Mouse (Mus musculus) lung, adult 2 months (tissue): ENCODE data around the gene Ccdc157.

ENCODE experiments used
- CTCF ChIP-seq: fragments of 200-500 bp; IDR thresholded peaks from 2 replicates; pipeline ENCODE4 v1.5.1; 2011; ENCODE audit warnings: mild to moderate bottlenecking, low read length, control low read depth; ENCODE audit not compliant: insufficient read depth
- POLR2A ChIP-seq: fragments of 200-500 bp; IDR thresholded peaks from 2 replicates; pipeline ENCODE4 v1.6.1; 2011; ENCODE audit warnings: low read depth, mild to moderate bottlenecking, control low read depth, low read length, borderline replicate concordance; ENCODE audit errors: extremely low read depth

- TF ChIP-seq CTCF = no peak
- no peak for TF ChIP-seq POLR2A
Measured at GRCm38 (mm10) chr11:4160758-4161480, 826 bp upstream of the Ccdc157 start.
